In the genomic region with DNA sequence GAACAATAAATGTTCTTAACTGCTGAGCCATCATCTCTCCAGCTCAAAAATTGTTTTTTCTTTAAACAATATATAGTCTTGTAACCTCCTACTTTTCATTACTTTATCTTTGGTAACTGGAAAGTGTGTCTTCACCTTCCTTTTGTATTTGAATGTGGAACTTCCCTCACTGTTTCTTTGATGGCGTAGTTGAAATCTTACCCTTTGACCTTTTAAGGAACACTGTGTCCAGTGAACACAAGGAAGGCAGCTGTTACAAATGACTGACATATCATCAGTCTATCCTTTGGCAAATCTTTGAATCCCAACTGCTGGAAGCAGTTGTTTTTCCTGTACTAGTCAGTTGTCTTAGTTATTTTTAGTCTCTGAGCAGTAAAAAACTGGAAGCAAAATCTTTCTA, we compare ENCODE assay signal across 28 mouse cellular contexts. TPM values are rescaled to one million over a fixed set of nuclear protein-coding genes. Genes with fewer than 3 reads are reported as not detected.
"Had no signal": no experiment of that assay in that cellular context is flagged by ENCODE, and none has a peak within 500 bp of the region (broad histone marks: within the 10 kb centered on the region; RNA-seq: fewer than 3 reads in every experiment).

No protein-coding gene starts in this region.

- H3K4me2 ChIP-seq: intestine, embryonic 15.5 days; kidney, embryonic 15.5 days; limb, embryonic 12.5 days; limb, embryonic 15.5 days; liver, embryonic 13.5 days; lung, embryonic 14.5 days; midbrain, embryonic 12.5 days; neural tube, embryonic 13.5 days had no signal

- H3K9ac ChIP-seq: intestine, embryonic 15.5 days; kidney, embryonic 15.5 days; limb, embryonic 12.5 days; limb, embryonic 15.5 days; liver, embryonic 13.5 days; lung, embryonic 14.5 days; midbrain, embryonic 12.5 days; neural tube, embryonic 13.5 days had no signal

- DNase-seq: kidney, adult 11 months; kidney, postnatal 14 days; kidney, postnatal 4 days; left cerebral cortex, postnatal 4 days; liver, embryonic 13.5 days; lung, embryonic 14.5 days; lung, postnatal 4 days; retina, postnatal 1 day; right cerebral cortex, postnatal 25 days; thymus, adult 2 months; thymus, postnatal 14 days; thymus, postnatal 4 days had no signal

- H3K9me3 ChIP-seq: intestine, embryonic 15.5 days; kidney, embryonic 15.5 days; limb, embryonic 15.5 days; liver, embryonic 13.5 days had no signal

- H3K27ac ChIP-seq: intestine, embryonic 15.5 days; kidney, embryonic 15.5 days; limb, embryonic 12.5 days; limb, embryonic 15.5 days; liver, embryonic 13.5 days; midbrain, embryonic 12.5 days; neural tube, embryonic 13.5 days had no signal

- ATAC-seq: hindbrain, embryonic 16.5 days; intestine, embryonic 15.5 days; midbrain, embryonic 16.5 days had no signal

- H3K27me3 ChIP-seq: intestine, embryonic 15.5 days; kidney, embryonic 15.5 days; limb, embryonic 12.5 days; limb, embryonic 15.5 days; liver, embryonic 13.5 days; megakaryocyte, embryonic 14.5 days; midbrain, embryonic 12.5 days; neural tube, embryonic 13.5 days had no signal

- H3K4me1 ChIP-seq: intestine, embryonic 15.5 days; limb, embryonic 12.5 days; limb, embryonic 15.5 days had no signal

- H3K4me3 ChIP-seq: intestine, embryonic 15.5 days; kidney, embryonic 15.5 days; limb, embryonic 12.5 days; limb, embryonic 15.5 days; liver, embryonic 13.5 days; megakaryocyte, embryonic 14.5 days; midbrain, embryonic 12.5 days; myocyte; neural tube, embryonic 13.5 days had no signal

RNA-seq across cellular contexts. Expression of a gene that starts 36.1 kb away (rescaled TPM):
- total RNA-seq: layer of hippocampus, adult 18-20 months; layer of hippocampus, postnatal 14 days; left cerebral cortex, adult 8-10 months; left cerebral cortex, postnatal 14 days; left cerebral cortex, postnatal 4 days; monocyte, adult 5-6 weeks had no signal
- polyA plus RNA-seq: kidney, embryonic 15.5 days; limb, embryonic 12.5 days; liver, embryonic 16.5 days; midbrain, embryonic 12.5 days; midbrain, embryonic 16.5 days had no signal
